Mouse (Mus musculus) cerebellum, postnatal 25 days (tissue): ENCODE measurements at regions not wholly inside any gene's neighbourhood (a gene's known extent, or its start where the extent isn't known, plus 50 kb on each side); places are given as distances from the start of the nearest gene placed in this dataset.
"Not testable (repeated sequence)": the region's sequence is repeated elsewhere in the genome, so short reads cannot be mapped to it uniquely, and the experiment has no call there.

Experiments used
- DNase-seq, 2 experiments: peaks; one replicate each; pipeline ENCODE4 v3.0.0; 2021; ENCODE audit warnings: mixed read lengths in 2 of 2

- DNase-seq, result peak in 1 of 2 experiments; percentile 42
Measured at GRCm38 (mm10) chr12:63805458-63805857, 669.0 kb downstream of the Fscb start.

DNA sequence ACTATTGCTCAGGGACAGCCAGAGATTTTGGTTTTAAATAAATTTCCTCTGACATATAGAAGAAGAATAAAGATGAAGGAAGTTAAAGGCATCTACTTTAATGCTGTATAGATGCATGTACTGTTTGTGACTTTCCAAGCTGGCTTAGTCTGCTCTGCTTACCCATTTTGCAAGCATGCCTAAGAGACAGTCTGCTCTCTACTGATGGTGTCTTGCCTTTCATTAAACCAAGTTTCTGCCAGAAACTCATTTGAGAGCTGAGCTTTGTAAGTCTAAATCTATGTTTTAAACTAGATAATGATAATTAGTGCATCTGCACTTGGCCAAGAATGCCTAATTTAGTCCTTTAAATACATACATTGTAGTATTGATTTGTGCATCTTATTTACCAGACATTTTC lies 670.5 kb downstream of the Fscb start:
- no peak for DNase-seq

GRCm38 (mm10) chr12:63791667-63792066 lies 682.8 kb downstream of the Fscb start:
- no peak for DNase-seq

DNA sequence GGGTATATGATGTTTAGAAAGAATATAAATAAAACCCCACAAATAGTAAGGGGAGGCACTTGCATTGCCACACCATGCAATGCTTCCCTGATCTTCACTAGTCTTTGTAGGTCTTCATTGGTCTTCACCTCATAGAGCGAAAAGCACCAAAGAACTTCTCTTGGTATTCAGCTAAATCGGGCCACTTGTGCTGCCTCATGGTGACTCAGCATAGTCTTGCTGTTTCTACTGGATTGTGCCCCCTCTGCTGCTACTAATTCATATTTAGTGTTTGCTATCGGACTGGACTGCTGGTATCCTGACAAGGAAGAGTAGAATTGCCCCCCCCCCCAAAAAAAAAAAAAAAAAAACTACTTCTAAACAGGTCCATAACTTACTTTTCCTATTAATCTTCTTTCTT lies 696.6 kb downstream of the Fscb start:
- DNase-seq, result no peak

GRCm38 (mm10) chr12:63761073-63761472 lies 713.4 kb downstream of the Fscb start:
- DNase-seq, result not testable (repeated sequence)
